Mouse (Mus musculus) stomach, postnatal 0 days (tissue): ENCODE data around the gene Olfr373.

Experiments
- CTCF ChIP-seq: IDR thresholded peaks from 2 replicates; pipeline ENCODE4 v1.5.1; 2016; ENCODE audit warnings: antibody characterized with exemption, low read depth, mild to moderate bottlenecking, moderate library complexity
- EP300 ChIP-seq: optimal IDR thresholded peaks from 2 replicates; pipeline ENCODE3; 2016; ENCODE audit warnings: antibody characterized with exemption

- TF ChIP-seq CTCF (no peak), EP300 (no peak)
These were observed 44.9 kb downstream of the Olfr373 start for GRCm38 (mm10) chr8:72127834-72128233.
